Mouse (Mus musculus): ENCODE data around the gene Adcy2. TPM values are rescaled to one million over a fixed set of nuclear protein-coding genes. Genes with fewer than 3 reads are reported as not detected.

Adcy2 gene
- total and polyA plus RNA-seq, 3 experiments: not detected

- no peak overlapping the region for H3K9ac ChIP-seq (ENCODE audit: insufficient read depth, low read depth)
- H3K4me3 ChIP-seq (replicated peaks in 1 of 3; ENCODE audit: low read depth in 2 of 3, low read length in 2 of 3, poor library complexity in 1 of 3): no peak overlapping the region
- no peaks in the 10 kb centered on the region for H3K36me3 ChIP-seq (replicated peaks in 1 of 2; ENCODE audit: control insufficient read depth in 1 of 2, insufficient read depth in 1 of 2, low read length in 1 of 2)
- H3K27me3 ChIP-seq (replicated peaks): no peaks in the 10 kb centered on the region
- dilution Hi-C loops (cut with MboI; ENCODE audit: extremely low pct_ligation_motif_present, extremely low pct_unique_long_range_greater_than_20kb, low sequenced_read_pairs): no loop called here
- no peak overlapping the region for H3K27ac ChIP-seq (ENCODE audit: insufficient read depth, low read depth)
- H3K4me2 ChIP-seq (ENCODE audit: insufficient read depth, low read depth, poor library complexity, severe bottlenecking): no peak overlapping the region
- no peak for DNase-seq (ENCODE audit: extremely low read depth)
- H3K79me2 ChIP-seq (replicated peaks; ENCODE audit: control insufficient read depth, extremely low read depth, insufficient read depth, poor library complexity, severe bottlenecking): no peaks in the 10 kb centered on the region
- in situ Hi-C loops (cut with MboI; ENCODE audit: low pct_ligation_motif_present, low pct_unique_long_range_greater_than_20kb, low sequenced_read_pairs): no loop called here
- H3K9me3 ChIP-seq (replicated peaks; ENCODE audit: low read length): peaks cover 62% of the 10 kb centered on the region
- TF ChIP-seq CTCF (conservative IDR thresholded peaks at IDR 0.05 in 1 of 2, IDR thresholded peaks at IDR 0.05 in 1 of 2; ENCODE audit: low read depth in 2 of 2, low read length in 2 of 2): no peak
- no peak for TF ChIP-seq IRF4 (IDR thresholded peaks at IDR 0.05; ENCODE audit: low read depth, low read length)
- TF ChIP-seq MXI1 (IDR thresholded peaks at IDR 0.05; ENCODE audit: low read depth, low read length): no peak
- TF ChIP-seq NRF1 (IDR thresholded peaks at IDR 0.05; ENCODE audit: low read depth, low read length): no peak
- TF ChIP-seq E2F4 (IDR thresholded peaks at IDR 0.05; ENCODE audit: insufficient replicate concordance, low read depth, low read length): no peak
- TF ChIP-seq UBTF (IDR thresholded peaks at IDR 0.05; ENCODE audit: low read depth, low read length): no peak
- TF ChIP-seq MYC (IDR thresholded peaks at IDR 0.05; ENCODE audit: low read depth, low read length): no peak
- TF ChIP-seq JUND (conservative IDR thresholded peaks at IDR 0.05; ENCODE audit: low read depth, low read length): no peak
- no peak for TF ChIP-seq MAZ (IDR thresholded peaks at IDR 0.05; ENCODE audit: low read depth, low read length)
- no peak for TF ChIP-seq RAD21 (IDR thresholded peaks at IDR 0.05; ENCODE audit: low read depth, low read length)
- no peak for TF ChIP-seq GABPA (IDR thresholded peaks at IDR 0.05; ENCODE audit: insufficient replicate concordance, low read depth, low read length)
- no peaks in the 10 kb centered on the region for H3K4me1 ChIP-seq (ENCODE audit: control insufficient read depth in 1 of 2, insufficient read depth in 2 of 2)
Observed at GRCm38 (mm10) chr13:68959406-68959805, 39.9 kb downstream of the Adcy2 start.

GRCm38 (mm10) chr13:68942735-68943134 lies 56.6 kb downstream of the Adcy2 start:
- dilution Hi-C loops (cut with MboI; ENCODE audit: extremely low pct_ligation_motif_present, extremely low pct_unique_long_range_greater_than_20kb, low sequenced_read_pairs): no loop called here
- no peak overlapping the region for H3K4me2 ChIP-seq (ENCODE audit: insufficient read depth, low read depth, poor library complexity, severe bottlenecking)
- H3K79me2 ChIP-seq (replicated peaks; ENCODE audit: control insufficient read depth, extremely low read depth, insufficient read depth, poor library complexity, severe bottlenecking): no peaks in the 10 kb centered on the region
- H3K9me3 ChIP-seq (replicated peaks; ENCODE audit: low read length): peaks cover 54% of the 10 kb centered on the region
- no peaks in the 10 kb centered on the region for H3K4me1 ChIP-seq (ENCODE audit: control insufficient read depth in 1 of 2, insufficient read depth in 2 of 2)
- H3K9ac ChIP-seq (ENCODE audit: insufficient read depth, low read depth): no peak overlapping the region
- no peaks in the 10 kb centered on the region for H3K36me3 ChIP-seq (replicated peaks in 1 of 2; ENCODE audit: control insufficient read depth in 1 of 2, insufficient read depth in 1 of 2, low read length in 1 of 2)
- H3K27ac ChIP-seq (ENCODE audit: insufficient read depth, low read depth): no peak overlapping the region
- H3K27me3 ChIP-seq (replicated peaks): no peaks in the 10 kb centered on the region
- H3K4me3 ChIP-seq (replicated peaks in 1 of 3; ENCODE audit: low read depth in 2 of 3, low read length in 2 of 3, poor library complexity in 1 of 3): no peak overlapping the region
- DNase-seq (ENCODE audit: extremely low read depth): no peak
- no peak for TF ChIP-seq ZNF384 (IDR thresholded peaks at IDR 0.05; ENCODE audit: low read depth, low read length)
- no peak for TF ChIP-seq MAZ (IDR thresholded peaks at IDR 0.05; ENCODE audit: low read depth, low read length)
- TF ChIP-seq ZMIZ1 (IDR thresholded peaks at IDR 0.05; ENCODE audit: low read depth, low read length): no peak
- TF ChIP-seq USF1 (IDR thresholded peaks at IDR 0.05; ENCODE audit: low read depth, low read length): no peak
- TF ChIP-seq ZC3H11A (IDR thresholded peaks at IDR 0.05; ENCODE audit: low read depth, low read length): no peak
- no peak for TF ChIP-seq E2F4 (IDR thresholded peaks at IDR 0.05; ENCODE audit: insufficient replicate concordance, low read depth, low read length)
- TF ChIP-seq GABPA (IDR thresholded peaks at IDR 0.05; ENCODE audit: insufficient replicate concordance, low read depth, low read length): no peak
- no peak for TF ChIP-seq KAT2A (IDR thresholded peaks at IDR 0.05; ENCODE audit: insufficient replicate concordance, low read length)
- TF ChIP-seq POLR2AphosphoS2 (IDR thresholded peaks at IDR 0.05; ENCODE audit: low read depth, low read length): no peak
- TF ChIP-seq JUN (IDR thresholded peaks at IDR 0.05; ENCODE audit: insufficient read depth, low read depth, low read length): no peak
- no peak for TF ChIP-seq ZKSCAN1 (IDR thresholded peaks at IDR 0.05; ENCODE audit: borderline replicate concordance, low read depth, low read length)
- no peak for TF ChIP-seq USF2 (conservative IDR thresholded peaks at IDR 0.05; ENCODE audit: low read depth, low read length)
- TF ChIP-seq CHD1 (IDR thresholded peaks at IDR 0.05; ENCODE audit: low read depth, low read length): no peak
- no peak for TF ChIP-seq MYC (IDR thresholded peaks at IDR 0.05; ENCODE audit: low read depth, low read length)
- no peak for TF ChIP-seq PAX5 (IDR thresholded peaks at IDR 0.05; ENCODE audit: low read length)
- in situ Hi-C loops (cut with MboI; ENCODE audit: low pct_ligation_motif_present, low pct_unique_long_range_greater_than_20kb, low sequenced_read_pairs): no loop called here
